Comparison of ENCODE assay signal across 8 mouse cellular contexts in the genomic region with DNA sequence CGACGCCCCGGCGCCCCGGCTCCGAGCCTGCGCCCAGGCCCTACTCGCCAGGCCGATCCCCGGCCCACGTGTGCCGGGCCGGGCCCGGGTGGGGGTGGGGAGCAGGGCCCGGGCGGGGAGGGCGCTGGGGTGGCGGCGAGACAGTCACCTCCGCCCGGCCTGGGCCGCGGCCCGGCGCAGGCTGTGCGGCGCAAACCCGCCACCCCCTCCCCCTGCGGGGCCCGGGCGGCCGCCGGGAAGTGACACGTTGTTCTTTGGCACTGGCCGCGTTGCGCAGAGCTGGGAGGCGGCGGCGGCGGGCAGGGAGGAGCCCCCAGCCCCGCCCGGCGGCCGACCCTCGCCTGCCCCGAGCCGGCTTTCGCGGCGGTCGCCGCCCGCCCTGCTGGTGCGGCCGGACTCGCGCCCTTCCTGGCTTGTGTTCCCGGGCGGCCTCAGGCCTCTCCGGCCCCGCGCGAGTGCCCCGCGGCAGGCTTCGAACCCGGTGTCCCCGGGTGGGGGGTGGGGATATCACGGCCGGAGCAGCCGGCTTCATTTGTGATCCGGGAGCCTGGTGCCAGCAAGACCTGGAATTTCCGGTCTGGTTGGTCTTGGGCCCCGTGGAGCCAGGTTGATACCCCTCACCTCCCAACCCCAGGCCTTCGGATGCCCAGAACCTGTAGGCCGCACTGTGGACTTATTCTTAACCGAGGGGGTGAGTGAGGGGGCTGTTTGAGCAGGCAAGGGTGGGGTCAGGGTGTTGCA. TPM values are rescaled to one million over a fixed set of nuclear protein-coding genes. Genes with fewer than 3 reads are reported as not detected.
DNase-seq lines count a peak whose midpoint lies in the region; ATAC-seq and TF ChIP-seq lines count a peak whose summit lies in the region.

No protein-coding gene starts in this region.

- TF ChIP-seq POLR2A in cortical plate, adult 2 months (IDR thresholded peaks at IDR 0.05; ENCODE audit: extremely low read depth, insufficient read depth, low read length): no peak

- 2% methylated on average over 64 of the region's 78 CpGs for WGBS in intestine, embryonic 16.5 days
- 2% methylated on average over 72 of the region's 78 CpGs for WGBS in liver, embryonic 14.5 days (ENCODE audit: insufficient replicate concordance)
- under 1% methylated on average over 64 of the region's 78 CpGs for WGBS in neural tube, embryonic 13.5 days

- H3K27ac ChIP-seq in cortical plate, adult 2 months (ENCODE audit: insufficient read depth, low read length): peak overlapping the region; percentile 78
- peak overlapping the region; percentile 84 for H3K27ac ChIP-seq in intestine, embryonic 16.5 days (ENCODE audit: low read length)
- H3K27ac ChIP-seq in liver, embryonic 14.5 days: peak overlapping the region; percentile 65
- H3K27ac ChIP-seq in neural tube, embryonic 13.5 days (replicated peaks): peak overlapping the region; percentile 93

- DNase-seq in urinary bladder, adult 18-20 months (ENCODE audit: low spot score in 2 of 2): peak; percentile 39
- no peak for DNase-seq in urinary bladder, postnatal 10 days (ENCODE audit: low spot score)
- DNase-seq in gastrocnemius, postnatal 4 days (ENCODE audit: low spot score in 2 of 2): peak; percentile 65 to 70
- no peak for DNase-seq in liver, embryonic 14.5 days (ENCODE audit: low read depth in 3 of 3, low spot score in 3 of 3)
- DNase-seq in thymus, postnatal 25 days: peak; percentile 59

- peak overlapping the region; percentile 96 for H3K4me2 ChIP-seq in intestine, embryonic 16.5 days (ENCODE audit: low read depth, low read length)
- H3K4me2 ChIP-seq in liver, embryonic 14.5 days (ENCODE audit: low read depth): peak overlapping the region; percentile 77
- H3K4me2 ChIP-seq in neural tube, embryonic 13.5 days: peak overlapping the region; percentile 95

- peak overlapping the region; percentile 89 for H3K9ac ChIP-seq in intestine, embryonic 16.5 days (ENCODE audit: low read depth, low read length)
- peak overlapping the region; percentile 92 for H3K9ac ChIP-seq in liver, embryonic 14.5 days (replicated peaks)
- peak overlapping the region; percentile 93 for H3K9ac ChIP-seq in neural tube, embryonic 13.5 days

- TF ChIP-seq CTCF in cortical plate, adult 2 months (IDR thresholded peaks at IDR 0.05; ENCODE audit: extremely low read depth, insufficient read depth, low read length): no peak
- TF ChIP-seq CTCF in liver, embryonic 14.5 days (IDR thresholded peaks at IDR 0.05; ENCODE audit: low read depth): no peak

- peak overlapping the region; percentile 97 for H3K4me3 ChIP-seq in cortical plate, adult 2 months (ENCODE audit: insufficient read depth, low read length)
- peak overlapping the region; percentile 63 for H3K4me3 ChIP-seq in intestine, embryonic 16.5 days (ENCODE audit: low read length)
- peak overlapping the region; percentile 84 to 86 for H3K4me3 ChIP-seq in liver, embryonic 14.5 days (ENCODE audit: insufficient read depth in 1 of 2, low read depth in 2 of 2, low read length in 2 of 2)
- peak overlapping the region; percentile 81 for H3K4me3 ChIP-seq in neural tube, embryonic 13.5 days

- H3K4me1 ChIP-seq in cortical plate, adult 2 months (ENCODE audit: control insufficient read depth, insufficient read depth, low read length): peaks cover 6% of the 10 kb centered on the region; the same call in 1 of the 2 replicates
- peaks cover 28% of the 10 kb centered on the region for H3K4me1 ChIP-seq in intestine, embryonic 16.5 days (ENCODE audit: control insufficient read depth, insufficient read depth, low read length)
- H3K4me1 ChIP-seq in liver, embryonic 14.5 days (replicated peaks; ENCODE audit: control insufficient read depth in 2 of 2, insufficient read depth in 2 of 2, low read length in 1 of 2): peaks cover 19 to 30% of the 10 kb centered on the region in 2 experiments
- H3K4me1 ChIP-seq in neural tube, embryonic 13.5 days (replicated peaks): peaks cover 29% of the 10 kb centered on the region

- no peaks in the 10 kb centered on the region for H3K9me3 ChIP-seq in intestine, embryonic 16.5 days (ENCODE audit: control insufficient read depth, low read length)
- no peaks in the 10 kb centered on the region for H3K9me3 ChIP-seq in liver, embryonic 14.5 days (ENCODE audit: control insufficient read depth, low read length)
- H3K9me3 ChIP-seq in neural tube, embryonic 13.5 days: no peaks in the 10 kb centered on the region

- TF ChIP-seq EP300 in liver, embryonic 14.5 days (IDR thresholded peaks at IDR 0.05; ENCODE audit: low read depth): no peak

- H3K36me3 ChIP-seq in intestine, embryonic 16.5 days (ENCODE audit: control insufficient read depth, insufficient read depth, low read length): peaks cover 17% of the 10 kb centered on the region
- peaks cover 35% of the 10 kb centered on the region for H3K36me3 ChIP-seq in liver, embryonic 14.5 days (replicated peaks; ENCODE audit: control insufficient read depth, insufficient read depth, low read depth)
- peaks cover 37% of the 10 kb centered on the region for H3K36me3 ChIP-seq in neural tube, embryonic 13.5 days

- no peaks in the 10 kb centered on the region for H3K27me3 ChIP-seq in intestine, embryonic 16.5 days (replicated peaks; ENCODE audit: control insufficient read depth, insufficient read depth, low read length)
- no peaks in the 10 kb centered on the region for H3K27me3 ChIP-seq in liver, embryonic 14.5 days (ENCODE audit: control insufficient read depth, insufficient read depth, low read length)
- no peaks in the 10 kb centered on the region for H3K27me3 ChIP-seq in neural tube, embryonic 13.5 days

- ATAC-seq in intestine, embryonic 16.5 days: peak; percentile 77
- ATAC-seq in liver, embryonic 14.5 days (ENCODE audit: insufficient read depth): peak; percentile 75
- ATAC-seq in neural tube, embryonic 13.5 days (ENCODE audit: low read depth): peak; percentile 90

RNA-seq across cellular contexts. Expression of a gene that starts 5.0 kb away (rescaled TPM):
- 157 and 158 TPM in 2 replicates for polyA plus RNA-seq in cortical plate, adult 2 months (2012; rRNA removed)
- total RNA-seq in gastrocnemius, postnatal 4 days (2021): 100 to 1,000 TPM; 329 to 339 TPM
- 158 and 162 TPM in 2 replicates for polyA plus RNA-seq in intestine, embryonic 16.5 days (2015; fragmentation: Nextera tagmentation; extraction: Ambion mirVana)
- 76.0 and 101 TPM in 2 replicates for polyA plus RNA-seq in liver, embryonic 14.5 days (2012; rRNA removed)
- 65.1 and 76.7 TPM in 2 replicates for polyA plus RNA-seq in liver, embryonic 14.5 days (2014; fragmentation: Nextera tagmentation; extraction: Ambion mirVana)
- polyA plus RNA-seq in neural tube, embryonic 13.5 days (2015; fragmentation: Nextera tagmentation; extraction: Ambion mirVana): 141 and 144 TPM in 2 replicates

RNA-seq across cellular contexts. Expression of a gene that starts 19.9 kb away (rescaled TPM):
- polyA plus RNA-seq in cortical plate, adult 2 months (2012; rRNA removed): 316 and 358 TPM in 2 replicates
- 10 to 100 TPM; 40.5 to 44.9 TPM for total RNA-seq in gastrocnemius, postnatal 4 days (2021)
- polyA plus RNA-seq in intestine, embryonic 16.5 days (2015; fragmentation: Nextera tagmentation; extraction: Ambion mirVana): 6.2 and 6.8 TPM in 2 replicates
- 1.0 and 1.4 TPM in 2 replicates for polyA plus RNA-seq in liver, embryonic 14.5 days (2012; rRNA removed)
- polyA plus RNA-seq in liver, embryonic 14.5 days (2014; fragmentation: Nextera tagmentation; extraction: Ambion mirVana): 1.3 TPM in 2 replicates
- 26.3 and 27.8 TPM in 2 replicates for polyA plus RNA-seq in neural tube, embryonic 13.5 days (2015; fragmentation: Nextera tagmentation; extraction: Ambion mirVana)

RNA-seq across cellular contexts. Expression of a gene that starts 21.7 kb away (rescaled TPM):
- polyA plus RNA-seq in cortical plate, adult 2 months (2012; rRNA removed): 173 TPM in 2 replicates
- 100 to 1,000 TPM; 179 to 195 TPM for total RNA-seq in gastrocnemius, postnatal 4 days (2021)
- polyA plus RNA-seq in intestine, embryonic 16.5 days (2015; fragmentation: Nextera tagmentation; extraction: Ambion mirVana): 276 and 309 TPM in 2 replicates
- 61.5 and 89.2 TPM in 2 replicates for polyA plus RNA-seq in liver, embryonic 14.5 days (2012; rRNA removed)
- 162 and 165 TPM in 2 replicates for polyA plus RNA-seq in liver, embryonic 14.5 days (2014; fragmentation: Nextera tagmentation; extraction: Ambion mirVana)
- polyA plus RNA-seq in neural tube, embryonic 13.5 days (2015; fragmentation: Nextera tagmentation; extraction: Ambion mirVana): 352 and 361 TPM in 2 replicates

RNA-seq across cellular contexts. Expression of a gene that starts 43.5 kb away (rescaled TPM):
- 25.4 and 28.3 TPM in 2 replicates for polyA plus RNA-seq in cortical plate, adult 2 months (2012; rRNA removed)
- 1 to 10 TPM in 1 of 2 experiments, under 1 TPM in 1; 0.74 to 2.4 TPM for total RNA-seq in gastrocnemius, postnatal 4 days (2021)
- 1.7 TPM in 2 replicates for polyA plus RNA-seq in intestine, embryonic 16.5 days (2015; fragmentation: Nextera tagmentation; extraction: Ambion mirVana)
- 0.08 TPM in 1 of 2 replicates, not detected in the other for polyA plus RNA-seq in liver, embryonic 14.5 days (2012; rRNA removed)
- polyA plus RNA-seq in liver, embryonic 14.5 days (2014; fragmentation: Nextera tagmentation; extraction: Ambion mirVana): 0.04 TPM in 1 of 2 replicates, not detected in the other
- polyA plus RNA-seq in neural tube, embryonic 13.5 days (2015; fragmentation: Nextera tagmentation; extraction: Ambion mirVana): 12.2 and 12.8 TPM in 2 replicates

RNA-seq across cellular contexts. Expression of a gene that starts 44.3 kb away (rescaled TPM):
- polyA plus RNA-seq in cortical plate, adult 2 months (2012; rRNA removed): 52.5 and 53.1 TPM in 2 replicates
- total RNA-seq in gastrocnemius, postnatal 4 days (2021): 10 to 100 TPM; 20.1 to 20.6 TPM
- 84.5 and 95.5 TPM in 2 replicates for polyA plus RNA-seq in intestine, embryonic 16.5 days (2015; fragmentation: Nextera tagmentation; extraction: Ambion mirVana)
- 21.5 and 30.1 TPM in 2 replicates for polyA plus RNA-seq in liver, embryonic 14.5 days (2012; rRNA removed)
- polyA plus RNA-seq in liver, embryonic 14.5 days (2014; fragmentation: Nextera tagmentation; extraction: Ambion mirVana): 45.4 and 49.6 TPM in 2 replicates
- polyA plus RNA-seq in neural tube, embryonic 13.5 days (2015; fragmentation: Nextera tagmentation; extraction: Ambion mirVana): 89.9 and 92.3 TPM in 2 replicates

Comparison
In these comparisons a context has a peak if more than half of its experiments do, and no peak if none do; other contexts are left out.
1. DNase-seq: peak in urinary bladder, adult 18-20 months (2 of 2), gastrocnemius, postnatal 4 days (2 of 2) and thymus, postnatal 25 days (single experiment); none in urinary bladder, postnatal 10 days (single experiment) and liver, embryonic 14.5 days (0 of 3).
2. RNA of a gene that starts 19.9 kb away (polyA plus RNA-seq): 316 to 358 TPM in cortical plate, adult 2 months; 26.3 to 27.8 TPM in neural tube, embryonic 13.5 days, 6.2 to 6.8 TPM in intestine, embryonic 16.5 days and 1.0 to 1.4 TPM in liver, embryonic 14.5 days; every median in the first group is over 10 times any median in the second.
3. Peak in every context shown above with its lines, with median percentiles within 50 percentile points of each other: H3K27ac ChIP-seq, H3K4me3 ChIP-seq, ATAC-seq, H3K4me2 ChIP-seq and H3K9ac ChIP-seq.